In the genomic region with DNA sequence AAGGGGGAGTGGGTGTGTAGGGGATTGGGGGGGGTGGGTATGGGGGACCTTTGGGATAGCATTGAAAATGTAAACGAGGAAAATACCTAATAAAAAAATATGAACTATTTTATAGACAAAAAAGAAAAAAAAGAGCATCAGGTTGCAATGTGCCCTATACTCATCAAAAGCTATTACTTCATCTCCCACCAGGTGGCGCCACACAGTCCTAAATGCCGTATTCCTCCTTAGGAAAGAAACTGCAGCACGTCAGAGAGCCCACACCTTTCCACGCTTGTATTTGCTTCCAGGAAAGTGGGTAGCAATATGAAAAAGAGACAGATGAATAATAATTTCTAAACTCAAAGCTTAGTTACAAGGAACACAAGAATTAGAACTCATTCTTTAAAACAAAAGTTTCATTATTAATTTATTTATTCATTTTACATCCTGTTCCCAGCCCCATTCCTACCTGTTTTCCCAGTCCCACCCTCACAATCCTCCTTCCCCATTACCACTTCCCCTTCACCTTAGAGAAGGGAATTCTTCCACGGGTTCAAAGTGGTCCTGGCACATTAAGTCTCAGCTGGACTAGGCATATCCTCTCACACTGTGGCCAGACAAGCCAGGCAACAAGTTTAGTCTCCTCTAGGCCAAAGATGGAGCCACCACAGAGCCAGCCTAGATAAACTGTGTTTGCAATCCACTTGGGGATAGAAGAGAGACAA, we compare ENCODE assay signal across 8 mouse cellular contexts.
DNase-seq lines count a peak whose midpoint lies in the region; ATAC-seq lines count a peak whose summit lies in the region.

No protein-coding gene starts in this region.

- no peak overlapping the region for H3K4me2 ChIP-seq in lung, embryonic 16.5 days (ENCODE audit: low read depth, low read length)

- WGBS in hindbrain, embryonic 10.5 days, result 24% methylated on average over 6 of the region's 6 CpGs
- 13% methylated on average over 6 of the region's 6 CpGs for WGBS in lung, embryonic 16.5 days
- 17% methylated on average over 6 of the region's 6 CpGs for WGBS in heart, embryonic 10.5 days

- no peaks in the 10 kb centered on the region for H3K9me3 ChIP-seq in hindbrain, embryonic 10.5 days
- H3K9me3 ChIP-seq in lung, embryonic 16.5 days (ENCODE audit: control insufficient read depth, low read length), result no peaks in the 10 kb centered on the region
- no peaks in the 10 kb centered on the region for H3K9me3 ChIP-seq in heart, embryonic 10.5 days

- ATAC-seq in lung, embryonic 16.5 days (ENCODE audit: low read depth), result 0 out of 2 replicates have a peak, but pooled peaks have one; percentile 45

- no peaks in the 10 kb centered on the region for H3K27me3 ChIP-seq in hindbrain, embryonic 10.5 days (ENCODE audit: insufficient read depth, poor library complexity, severe bottlenecking)
- H3K27me3 ChIP-seq in lung, embryonic 16.5 days (ENCODE audit: control insufficient read depth, insufficient read depth, low read depth, low read length), result no peaks in the 10 kb centered on the region
- H3K27me3 ChIP-seq in heart, embryonic 10.5 days (ENCODE audit: insufficient read depth, poor library complexity, severe bottlenecking), result no peaks in the 10 kb centered on the region

- no peak overlapping the region for H3K27ac ChIP-seq in hindbrain, embryonic 10.5 days
- no peak overlapping the region for H3K27ac ChIP-seq in lung, embryonic 16.5 days (ENCODE audit: low read length)
- no peak overlapping the region for H3K27ac ChIP-seq in heart, embryonic 10.5 days

- DNase-seq in A20 (ENCODE audit: low read depth, low spot score) (peak; percentile 51), WW6 (ENCODE audit: low read depth, low spot score) (peak; percentile 34)
- DNase-seq in cerebellum, postnatal 36 days, result peak; percentile 75 to 86
- peak; percentile 42 for DNase-seq in hindbrain, embryonic 10.5 days (ENCODE audit: low spot score)
- DNase-seq in layer of hippocampus, adult 18-20 months (ENCODE audit: low spot score in 2 of 2), result peak; percentile 61 to 88
- DNase-seq in right cerebral cortex, postnatal 14 days, result peak; percentile 82
- DNase-seq in heart, embryonic 10.5 days (ENCODE audit: low spot score), result no peak

- no peak overlapping the region for H3K9ac ChIP-seq in lung, embryonic 16.5 days (ENCODE audit: low read length)

- H3K4me1 ChIP-seq in hindbrain, embryonic 10.5 days (replicated peaks), result no peaks in the 10 kb centered on the region
- H3K4me1 ChIP-seq in lung, embryonic 16.5 days (replicated peaks; ENCODE audit: control insufficient read depth, insufficient read depth, low read length), result no peaks in the 10 kb centered on the region
- H3K4me1 ChIP-seq in heart, embryonic 10.5 days, result no peaks in the 10 kb centered on the region

- H3K4me3 ChIP-seq in hindbrain, embryonic 10.5 days, result no peak overlapping the region
- no peak overlapping the region for H3K4me3 ChIP-seq in lung, embryonic 16.5 days (ENCODE audit: low read length)
- no peak overlapping the region for H3K4me3 ChIP-seq in heart, embryonic 10.5 days

- no peaks in the 10 kb centered on the region for H3K36me3 ChIP-seq in hindbrain, embryonic 10.5 days
- H3K36me3 ChIP-seq in lung, embryonic 16.5 days (ENCODE audit: control insufficient read depth, insufficient read depth, low read length), result no peaks in the 10 kb centered on the region
- no peaks in the 10 kb centered on the region for H3K36me3 ChIP-seq in heart, embryonic 10.5 days
